Mouse (Mus musculus) urinary bladder, postnatal 14 days (tissue): ENCODE data around the gene Cnpy2.
"Not testable (repeated sequence)": the region's sequence is repeated elsewhere in the genome, so short reads cannot be mapped to it uniquely, and the experiment has no call there.

Source experiments
- DNase-seq: peaks from one replicate; pipeline ENCODE4 v3.0.0; 2021; ENCODE audit warnings: low spot score

The Cnpy2 gene

GRCm38 (mm10) chr10:128322141-128323108 is at the start of gene Cnpy2:
Gene Cnpy2, plus strand, starts transcription at chr10:128322459.
- DNase-seq: peak; percentile 80

GRCm38 (mm10) chr10:128272819-128273439 is 49.3 kb upstream of the Cnpy2 start:
- not testable (repeated sequence) for DNase-seq

DNA sequence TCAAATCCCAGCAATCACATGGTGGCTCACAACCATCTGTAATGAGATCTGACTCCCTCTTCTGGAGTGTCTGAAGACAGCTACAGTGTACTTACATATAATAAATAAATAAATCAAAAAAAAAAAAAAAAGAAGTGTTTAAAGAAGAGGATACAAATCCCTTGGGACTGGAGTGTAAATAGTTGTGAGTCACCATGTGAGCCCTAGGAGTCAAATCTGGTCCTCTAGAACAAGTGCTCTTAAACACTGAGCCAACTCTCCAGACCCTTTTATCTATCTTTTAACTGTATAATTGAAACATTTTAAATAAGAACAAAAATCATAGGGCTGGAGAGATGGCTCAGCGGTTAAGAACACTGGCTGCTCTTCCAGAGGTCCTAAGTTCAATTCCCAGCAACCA is 46.9 kb upstream of the Cnpy2 start:
- DNase-seq: not testable (repeated sequence)

- no peak for DNase-seq
These were observed 44.1 kb upstream of the Cnpy2 start for GRCm38 (mm10) chr10:128278158-128278557.

GRCm38 (mm10) chr10:128280943-128281342 is 41.3 kb upstream of the Cnpy2 start:
- DNase-seq: no peak

DNA sequence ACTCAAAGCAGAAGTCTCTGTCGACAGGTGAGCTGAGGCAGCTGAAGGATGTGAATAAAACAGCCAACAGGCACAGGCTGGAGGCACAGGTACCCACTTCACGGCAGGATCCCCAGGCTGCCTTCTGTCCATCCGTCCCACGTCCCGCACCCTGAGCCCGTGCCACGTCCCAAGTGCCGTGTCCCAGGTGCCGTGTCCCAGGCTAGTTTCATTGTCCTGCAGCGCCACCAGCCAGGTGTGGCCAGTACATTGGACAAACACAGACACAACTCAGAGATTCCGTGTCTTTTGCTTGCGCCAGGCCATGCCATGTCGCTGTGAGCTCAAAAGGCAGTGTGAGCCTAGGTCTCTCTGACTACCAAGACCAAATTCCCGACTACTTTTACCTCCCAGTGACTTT is 40.6 kb upstream of the Cnpy2 start:
- no peak for DNase-seq

DNA sequence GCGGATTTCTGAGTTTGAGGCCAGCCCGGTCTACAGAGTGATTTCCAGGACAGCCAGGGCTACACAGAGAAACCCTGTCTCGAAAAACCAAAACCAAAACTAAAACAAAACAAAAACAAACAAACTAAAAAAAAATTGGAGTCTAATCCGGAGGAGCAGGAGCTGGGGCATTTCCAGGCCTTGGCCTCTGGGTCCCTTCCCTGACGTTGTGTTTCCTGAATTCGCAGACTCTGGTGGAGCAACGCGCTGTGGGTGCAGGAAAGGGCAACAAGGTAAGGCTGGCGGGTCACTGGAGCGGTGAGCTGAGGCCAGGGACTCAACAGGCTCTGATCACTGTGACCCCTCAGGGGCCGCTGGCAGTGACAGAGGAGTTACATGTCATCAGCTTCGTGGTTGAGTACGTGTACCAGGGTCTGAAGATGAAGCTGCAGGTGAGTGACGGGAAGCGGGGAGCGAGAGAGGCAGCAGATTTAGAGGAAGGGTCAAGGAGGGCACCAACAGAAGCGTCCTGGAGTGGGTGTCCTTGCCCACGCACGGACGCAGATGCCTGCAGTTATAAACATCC is 39.3 kb upstream of the Cnpy2 start:
- DNase-seq: no peak

DNA sequence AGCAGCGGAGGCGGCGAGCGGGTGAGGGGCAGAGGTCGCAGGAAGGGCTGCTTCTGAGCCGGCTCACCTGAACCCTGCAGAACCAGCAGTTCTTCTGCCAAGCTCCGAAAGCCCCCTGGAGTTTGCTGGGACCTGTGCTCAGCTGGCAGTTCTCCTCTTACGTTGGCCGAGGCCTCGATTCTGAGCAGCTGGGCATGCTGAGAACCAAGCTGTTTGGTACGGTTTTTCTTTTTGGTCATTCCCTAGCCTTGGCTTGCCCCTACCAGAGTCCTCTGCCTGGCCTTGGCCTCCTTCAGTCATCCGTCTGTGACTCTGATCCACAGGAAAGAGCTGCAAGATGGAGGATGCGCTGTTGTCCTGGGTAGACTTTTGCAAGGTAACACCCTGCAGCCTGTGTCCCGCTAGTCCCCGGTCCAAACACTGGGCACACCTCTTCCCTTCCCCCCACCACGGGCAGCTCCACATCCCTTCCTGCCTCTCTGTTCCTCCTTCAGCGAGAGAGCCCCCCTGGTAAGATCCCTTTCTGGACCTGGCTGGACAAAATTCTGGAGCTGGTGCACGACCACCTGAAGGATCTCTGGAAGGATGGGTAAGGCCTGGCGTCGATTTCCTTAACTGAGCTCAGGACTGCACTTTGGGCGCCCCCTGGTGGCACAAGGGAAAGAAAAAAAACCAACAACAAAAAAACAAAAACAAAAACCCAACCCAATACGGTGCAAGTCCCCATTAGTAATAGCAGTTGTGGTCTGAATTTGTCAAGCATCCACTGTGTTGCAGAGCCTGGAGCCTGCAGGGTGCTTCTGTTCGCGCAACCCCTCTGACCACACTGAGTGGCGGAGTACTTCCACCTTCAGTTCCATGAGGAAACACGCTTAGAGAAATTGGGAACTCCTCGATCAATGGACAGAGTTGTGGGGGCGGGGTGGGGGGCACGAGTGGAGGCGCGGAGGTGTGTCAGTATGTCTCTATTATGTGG is 38.4 kb upstream of the Cnpy2 start:
- peak; percentile 59 for DNase-seq

GRCm38 (mm10) chr10:128290594-128290993 is 31.7 kb upstream of the Cnpy2 start:
- not testable (repeated sequence) for DNase-seq

DNA sequence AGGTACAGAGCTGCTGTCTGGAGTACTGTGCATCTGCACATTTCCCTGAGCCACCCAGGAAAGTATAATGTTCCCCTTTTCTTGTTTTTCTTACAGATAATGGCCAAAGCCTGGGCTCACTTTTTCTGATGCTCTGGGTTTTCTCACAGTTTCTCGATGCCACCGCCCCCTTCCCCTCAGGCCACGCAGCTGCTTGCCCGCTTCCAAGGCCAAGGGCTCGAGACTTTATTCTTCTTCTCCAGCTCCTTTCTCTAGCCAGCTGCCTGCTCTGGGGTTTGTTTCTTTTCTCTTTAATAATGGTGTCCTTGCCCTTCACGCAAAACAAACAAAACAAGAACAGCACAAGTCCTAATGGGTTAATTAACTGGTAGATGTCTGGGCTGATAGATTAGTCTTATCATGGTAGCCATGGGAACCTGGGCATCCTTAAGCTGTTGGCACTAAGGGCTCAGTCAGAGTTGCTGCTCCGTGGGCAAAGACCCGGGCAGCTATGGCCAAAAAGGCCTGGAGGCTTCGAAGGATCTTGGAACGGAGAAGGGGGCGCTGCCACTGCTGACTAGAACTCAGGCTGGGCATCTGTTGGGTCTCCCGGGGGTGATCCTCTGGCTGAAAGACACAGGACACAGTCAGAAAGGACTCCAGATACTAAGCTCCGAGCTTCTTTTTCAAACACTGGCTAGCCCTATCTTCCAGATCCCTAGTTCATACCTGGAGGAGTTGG is 25.7 kb upstream of the Cnpy2 start:
- DNase-seq: no peak

GRCm38 (mm10) chr10:128297221-128297620 is 25.0 kb upstream of the Cnpy2 start:
- DNase-seq: no peak

DNA sequence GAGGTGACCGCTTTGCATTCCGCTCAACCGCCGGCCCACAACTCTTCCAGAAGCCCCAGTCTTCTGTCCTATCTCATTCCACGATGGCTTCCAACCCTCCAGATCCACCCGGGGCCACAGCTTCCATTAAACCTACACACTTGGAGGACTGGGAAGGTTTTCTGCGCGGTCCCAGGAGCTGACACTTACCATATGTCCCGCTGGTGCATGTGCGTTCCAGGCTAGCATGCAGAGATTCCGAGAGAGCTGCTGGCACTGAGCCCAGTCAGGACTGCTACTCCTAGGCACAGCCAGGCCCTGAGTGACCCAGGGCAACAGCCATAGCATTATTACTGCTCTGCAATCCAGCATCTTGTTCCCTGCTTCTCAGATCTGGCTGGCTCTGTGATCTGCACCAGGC is 24.6 kb upstream of the Cnpy2 start:
- DNase-seq: no peak

DNA sequence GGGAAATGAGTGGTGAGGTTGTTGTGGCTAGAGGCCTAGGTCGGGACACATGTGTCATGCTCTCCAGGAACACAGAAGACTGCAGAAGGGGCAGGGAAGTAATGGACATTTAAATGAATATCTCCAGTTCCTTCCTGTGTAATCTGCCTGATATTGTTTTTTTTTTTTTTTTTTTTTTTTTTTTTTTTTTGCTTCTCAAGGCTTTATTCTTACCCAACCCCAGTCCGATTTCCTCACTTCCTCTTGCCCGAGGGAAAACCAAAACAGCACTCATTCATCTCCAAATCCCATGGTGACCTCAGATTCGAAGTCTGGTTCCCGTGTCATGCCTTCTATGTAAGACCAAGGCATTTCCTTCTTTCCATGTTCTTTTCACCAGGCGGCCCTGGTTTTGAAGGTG is 24.0 kb upstream of the Cnpy2 start:
- no peak for DNase-seq

DNA sequence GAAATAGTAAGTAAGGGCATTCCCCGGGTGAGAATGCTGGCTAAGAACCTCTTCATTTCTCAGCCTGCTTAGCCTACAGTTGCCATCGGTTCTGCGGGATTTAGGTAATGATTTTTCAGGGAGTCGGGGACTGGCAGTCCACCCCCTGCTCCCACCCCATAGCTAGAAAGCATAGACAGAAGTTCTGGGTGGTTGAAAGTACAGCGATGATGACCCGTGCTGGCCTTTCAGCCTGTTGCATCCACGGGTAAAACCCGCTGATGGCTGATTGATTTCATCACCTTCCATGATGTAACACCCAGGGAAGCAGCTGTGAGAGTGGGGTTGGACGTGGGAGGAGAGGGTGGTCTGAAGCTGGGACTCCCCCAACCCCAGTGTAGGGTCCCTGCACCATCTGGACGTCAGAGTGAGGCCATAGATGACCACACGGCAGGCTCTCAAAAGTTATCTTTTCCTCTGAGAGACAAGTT is 23.5 kb upstream of the Cnpy2 start, which contains the start of gene Il23a:
Il23a (minus strand) TSS at position 51 of the 470 bp plus-strand sequence.
- DNase-seq: no peak

DNA sequence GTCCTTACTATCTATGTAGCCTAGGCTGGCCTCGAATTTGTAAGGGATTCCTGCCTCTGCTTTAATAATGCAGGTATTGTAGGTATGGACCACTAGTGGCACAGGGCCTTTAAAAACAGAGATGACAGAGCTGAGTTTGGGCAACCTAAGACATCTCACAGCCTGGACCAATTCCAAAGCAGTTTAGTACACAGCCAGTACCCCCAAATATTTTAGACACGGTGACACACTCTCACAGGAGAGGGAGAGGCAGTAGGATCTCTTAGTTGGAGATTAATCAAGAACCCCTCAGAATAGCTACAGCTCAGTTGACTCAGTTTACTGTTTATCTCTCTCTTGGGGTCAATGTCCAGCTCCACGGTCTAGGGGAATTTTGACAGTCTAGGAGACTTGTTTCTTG is 19.9 kb upstream of the Cnpy2 start:
- DNase-seq: no peak

GRCm38 (mm10) chr10:128302785-128303125 is 19.5 kb upstream of the Cnpy2 start:
- no peak for DNase-seq

GRCm38 (mm10) chr10:128303126-128304021 is 18.9 kb upstream of the Cnpy2 start, which contains the start of gene Pan2:
Gene Pan2, plus strand, starts transcription at chr10:128303335.
- peak; percentile 99 for DNase-seq

DNA sequence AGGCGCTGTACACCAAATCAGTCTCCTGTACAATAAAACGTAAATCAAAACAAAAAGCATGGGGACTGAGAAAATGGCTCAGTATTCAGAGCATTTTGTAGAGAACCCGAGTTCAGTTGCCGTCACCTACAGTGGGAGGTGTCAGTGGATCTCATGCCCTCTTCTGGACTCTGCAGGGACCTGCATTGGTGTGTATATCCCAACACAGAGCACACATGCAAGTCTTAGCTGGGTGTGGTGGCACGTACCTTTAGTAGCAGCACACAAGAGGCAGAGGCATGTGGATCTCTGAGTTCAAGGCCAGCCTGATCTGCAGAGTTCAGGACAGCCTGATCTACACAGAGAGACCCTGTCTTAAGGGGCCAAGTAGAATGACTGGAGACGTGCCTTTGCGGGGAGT is 12.6 kb upstream of the Cnpy2 start:
- no peak for DNase-seq

DNA sequence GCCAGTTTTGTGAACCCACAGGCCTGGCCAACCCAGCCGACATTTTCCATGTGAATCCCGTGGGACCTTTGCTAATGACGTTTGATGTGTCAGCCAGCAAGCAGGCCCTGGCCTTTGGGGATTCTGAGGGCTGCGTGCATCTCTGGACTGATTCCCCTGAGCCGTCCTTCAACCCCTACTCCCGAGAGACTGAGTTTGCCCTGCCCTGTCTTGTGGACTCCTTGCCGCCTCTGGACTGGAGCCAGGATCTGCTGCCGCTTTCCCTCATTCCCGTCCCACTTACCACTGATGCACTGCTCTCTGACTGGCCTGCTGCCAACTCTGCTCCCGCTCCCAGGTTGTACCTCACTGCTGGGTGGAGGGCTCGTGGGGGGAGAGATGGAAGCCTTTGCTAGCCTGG is 12.1 kb upstream of the Cnpy2 start:
- no peak for DNase-seq

GRCm38 (mm10) chr10:128310902-128311301 is 11.4 kb upstream of the Cnpy2 start:
- DNase-seq: no peak
